Mouse (Mus musculus): Measurements from ENCODE around the gene Hist1h4d. TPM values are rescaled to one million over a fixed set of nuclear protein-coding genes. Genes with fewer than 3 reads are reported as not detected.
"Not testable (repeated sequence)": the region's sequence is repeated elsewhere in the genome, so short reads cannot be mapped to it uniquely, and the experiment has no call there.

The Hist1h4d gene
- total RNA-seq, 2 experiments from 2014 or later: 88.4 to 95.8 TPM

DNA sequence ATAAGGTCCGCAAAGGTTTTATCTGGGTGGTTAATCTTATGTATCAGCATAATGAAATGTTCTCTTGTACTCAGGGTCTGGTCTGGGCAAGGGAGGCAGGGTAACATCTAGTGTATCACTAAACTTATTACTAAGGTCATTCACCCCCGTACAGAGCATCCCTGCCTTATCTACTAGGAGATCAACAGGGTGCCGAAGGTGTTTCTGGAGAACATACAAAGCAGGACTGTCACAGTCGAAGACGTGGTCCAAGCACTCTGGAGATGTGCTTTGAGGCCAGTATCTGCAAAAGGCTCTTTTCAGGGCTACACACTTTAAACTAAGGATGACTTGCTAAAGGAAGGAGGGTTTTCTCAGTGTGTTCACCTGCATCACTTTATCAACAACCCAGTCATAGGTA is 34.7 kb upstream of the Hist1h4d start:
- intact Hi-C loops (cut with DNase I; ENCODE audit: low total_unique reads): no loop called here
- no peak for DNase-seq

DNA sequence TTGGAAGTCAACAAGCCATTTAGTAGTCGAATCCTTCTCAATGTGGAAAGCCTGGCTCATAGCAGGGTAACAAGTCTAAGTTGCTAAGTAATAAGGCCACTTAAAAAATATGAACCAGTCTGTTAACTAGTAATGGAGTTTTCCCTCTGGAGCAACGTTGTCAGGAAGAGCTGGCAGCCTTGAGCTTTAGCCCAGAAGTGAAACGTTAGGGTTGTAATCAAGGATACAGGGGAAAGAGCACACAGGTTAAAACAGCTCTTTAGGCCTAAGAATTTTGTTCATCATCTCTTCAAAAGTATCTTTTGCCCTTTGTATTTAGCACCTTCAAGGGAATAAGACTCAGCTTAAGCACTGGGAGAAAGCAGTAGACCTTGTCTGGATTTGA is 30.6 kb upstream of the Hist1h4d start:
- intact Hi-C loops (cut with DNase I; ENCODE audit: low total_unique reads): no loop called here
- DNase-seq: no peak

DNA sequence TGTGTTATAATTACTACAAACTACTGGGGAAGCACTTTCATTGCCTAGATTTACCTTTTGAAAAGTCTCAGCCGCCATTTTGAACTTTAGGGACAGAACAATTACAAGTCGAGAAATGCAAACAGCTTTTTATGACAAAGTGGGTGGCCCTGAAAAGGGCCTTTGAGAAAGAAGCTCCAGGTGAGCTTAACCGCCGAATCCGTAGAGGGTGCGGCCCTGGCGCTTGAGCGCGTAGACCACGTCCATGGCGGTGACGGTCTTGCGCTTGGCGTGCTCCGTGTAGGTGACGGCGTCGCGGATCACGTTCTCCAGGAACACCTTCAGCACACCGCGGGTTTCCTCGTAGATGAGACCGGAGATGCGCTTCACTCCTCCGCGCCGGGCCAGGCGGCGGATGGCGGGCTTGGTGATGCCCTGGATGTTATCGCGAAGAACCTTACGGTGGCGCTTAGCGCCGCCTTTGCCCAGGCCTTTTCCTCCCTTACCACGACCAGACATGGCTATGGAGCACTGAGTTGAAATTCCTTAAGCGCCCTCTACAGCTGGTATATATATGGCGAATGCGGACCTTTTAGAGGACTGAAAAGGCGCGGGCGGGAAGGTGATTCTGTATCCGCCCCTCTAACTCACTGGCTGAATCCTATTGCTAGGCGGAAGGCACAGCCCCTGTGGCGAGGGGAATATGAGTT is 30.1 kb upstream of the Hist1h4d start, which contains the start of gene Hist1h4f:
TSS of gene Hist1h4f (minus strand) at position 503 of the 689 bp plus-strand sequence.
- intact Hi-C loops (cut with DNase I; ENCODE audit: low total_unique reads): not testable (repeated sequence)
- peak; percentile 63 for DNase-seq

DNA sequence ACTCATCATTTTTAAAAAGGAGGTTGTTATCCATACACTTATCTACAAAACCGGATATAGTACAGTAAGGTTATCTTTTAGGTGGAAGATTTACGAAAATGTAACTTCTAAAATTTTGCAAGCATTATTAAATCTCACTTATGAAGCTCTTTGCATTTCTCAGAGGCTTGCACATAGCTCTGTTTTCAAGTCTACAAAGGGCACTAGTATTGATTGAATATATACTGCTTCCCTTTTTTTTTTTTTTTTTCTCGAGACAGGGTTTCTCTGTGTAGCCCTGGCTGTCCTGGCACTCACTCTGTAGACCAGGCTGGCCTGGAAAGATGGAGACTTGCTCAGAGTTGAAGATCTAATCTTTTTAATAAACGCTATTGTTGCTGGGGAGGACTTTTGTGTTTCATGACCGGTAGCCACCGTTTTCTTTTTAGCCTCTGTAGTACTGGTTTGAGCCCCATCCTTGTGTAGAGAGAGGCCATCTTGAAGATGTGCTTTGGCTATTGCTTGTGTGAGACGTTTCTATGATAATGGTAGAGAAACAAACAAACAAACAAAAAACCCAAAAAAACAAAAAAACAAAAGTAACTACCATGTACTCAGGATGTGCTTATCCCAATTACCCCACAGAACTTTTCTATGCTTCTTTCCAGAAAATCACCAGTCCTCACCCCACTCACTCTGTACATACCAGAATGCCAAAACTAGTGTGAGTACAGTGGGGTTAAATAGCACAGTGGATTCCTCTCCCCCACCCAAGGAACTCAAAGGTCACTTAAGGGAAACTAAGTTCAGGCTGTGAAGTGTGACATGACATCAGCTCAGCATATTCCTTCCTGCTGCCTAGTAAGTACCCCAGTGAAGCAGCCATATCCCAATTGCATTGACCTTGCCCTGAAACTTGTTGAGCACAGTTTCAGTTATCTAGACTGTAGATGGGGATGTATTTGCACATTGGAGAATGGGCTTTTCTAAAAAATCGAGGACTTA is 29.2 kb upstream of the Hist1h4d start:
- intact Hi-C loops (cut with DNase I; ENCODE audit: low total_unique reads): no loop called here

DNA sequence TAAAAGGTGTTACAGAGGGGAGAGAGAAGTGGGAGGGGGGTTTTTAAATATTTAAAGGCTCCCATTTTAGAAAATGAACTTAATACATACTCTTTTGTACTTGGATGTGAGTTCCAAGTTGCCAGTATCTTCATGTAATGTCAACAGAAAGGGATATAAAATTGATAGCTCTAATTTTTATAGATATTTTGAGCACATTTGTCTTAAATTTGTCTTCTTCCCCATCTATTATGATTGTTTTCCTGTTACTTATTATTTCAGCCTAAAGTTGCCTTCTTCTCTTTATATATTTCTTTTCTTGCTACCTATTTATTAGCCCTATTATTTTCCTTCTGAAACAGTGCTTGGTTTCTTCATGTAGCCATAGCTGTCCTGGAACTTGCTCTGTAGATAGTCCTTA is 28.4 kb upstream of the Hist1h4d start, which contains the start of gene Hist1h1d:
TSS of gene Hist1h1d (plus strand) at position 301 of the 400 bp plus-strand sequence.
- intact Hi-C loops (cut with DNase I; ENCODE audit: low total_unique reads): no loop called here
- DNase-seq: no peak

More for the DNA sequence above, 29.2 kb upstream of the Hist1h4d start:
- no peak for DNase-seq

DNA sequence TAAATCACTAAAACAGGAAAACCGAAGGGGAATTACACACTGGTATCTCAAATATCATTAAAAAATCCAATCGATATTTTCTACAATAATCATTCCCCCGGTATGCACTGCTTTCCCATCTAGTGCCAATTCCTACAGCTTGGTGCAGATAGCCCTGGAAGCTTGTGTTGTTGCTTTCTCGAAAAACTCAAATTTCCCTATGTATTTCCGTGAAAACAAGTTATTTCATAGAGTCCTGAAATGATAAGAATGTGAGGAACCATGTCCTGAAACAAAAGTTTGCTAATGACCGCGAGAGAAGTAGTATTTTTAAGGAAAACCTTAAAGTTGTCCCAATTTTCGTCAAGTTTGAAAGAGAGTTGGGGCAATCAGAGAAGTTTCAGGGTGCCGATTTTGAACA is 27.0 kb upstream of the Hist1h4d start:
- intact Hi-C loops (cut with DNase I; ENCODE audit: low total_unique reads): no loop called here
- DNase-seq: no peak

DNA sequence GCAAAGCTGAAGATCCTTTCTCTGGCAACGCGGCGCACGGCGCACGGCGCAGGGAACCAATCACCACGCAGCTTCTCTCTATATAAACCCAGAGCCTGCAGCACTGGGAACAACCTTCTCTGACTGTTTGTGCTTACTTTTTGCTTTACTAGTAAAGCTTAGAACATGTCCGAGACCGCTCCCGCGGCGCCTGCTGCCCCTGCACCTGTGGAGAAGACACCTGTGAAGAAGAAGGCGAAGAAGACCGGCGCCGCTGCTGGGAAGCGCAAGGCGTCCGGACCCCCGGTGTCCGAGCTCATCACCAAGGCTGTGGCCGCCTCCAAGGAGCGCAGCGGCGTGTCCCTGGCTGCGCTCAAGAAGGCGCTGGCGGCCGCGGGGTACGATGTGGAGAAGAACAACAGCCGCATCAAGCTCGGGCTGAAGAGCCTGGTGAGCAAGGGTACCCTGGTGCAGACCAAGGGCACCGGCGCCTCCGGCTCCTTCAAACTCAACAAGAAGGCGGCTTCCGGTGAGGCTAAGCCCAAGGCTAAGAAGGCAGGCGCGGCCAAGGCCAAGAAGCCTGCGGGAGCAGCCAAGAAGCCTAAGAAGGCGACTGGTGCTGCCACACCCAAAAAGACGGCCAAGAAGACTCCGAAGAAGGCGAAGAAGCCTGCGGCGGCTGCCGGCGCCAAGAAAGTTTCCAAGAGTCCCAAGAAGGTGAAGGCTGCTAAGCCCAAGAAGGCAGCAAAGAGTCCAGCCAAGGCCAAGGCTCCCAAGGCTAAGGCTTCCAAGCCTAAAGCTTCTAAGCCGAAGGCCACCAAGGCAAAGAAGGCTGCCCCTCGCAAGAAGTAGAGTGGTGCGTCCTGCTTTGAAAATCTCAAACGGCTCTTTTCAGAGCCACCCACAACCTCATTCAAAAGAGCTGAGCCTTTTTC is 26.2 kb upstream of the Hist1h4d start:
- intact Hi-C loops (cut with DNase I; ENCODE audit: low total_unique reads): no loop called here
- peak; percentile 56 for DNase-seq

DNA sequence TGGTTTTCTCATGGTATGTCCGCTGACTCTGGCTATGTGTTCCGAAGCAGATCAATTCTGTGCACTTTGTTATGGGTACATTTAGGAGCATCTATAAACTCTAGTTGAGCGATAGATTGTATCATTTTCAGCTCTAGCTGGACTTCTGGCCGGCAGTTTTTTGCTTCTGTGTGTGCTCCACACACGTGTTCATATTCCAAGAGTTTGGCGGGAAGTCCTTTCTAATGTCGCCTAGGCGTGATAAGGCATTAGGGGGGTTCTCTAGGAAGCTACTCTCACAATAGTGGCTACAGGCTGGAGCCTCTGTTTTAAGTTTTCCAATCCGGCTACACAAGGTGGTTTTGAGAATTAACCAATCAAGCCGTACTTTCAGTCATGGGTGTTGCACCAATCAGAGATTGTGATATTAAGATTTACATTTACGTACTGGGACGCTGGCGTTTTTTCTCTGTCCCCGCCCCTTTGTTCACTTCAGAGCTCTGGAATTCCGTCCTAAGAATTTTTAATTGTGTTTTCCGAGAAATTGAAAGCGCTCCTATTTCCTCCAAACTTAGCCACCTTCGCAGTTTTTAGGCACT is 25.5 kb upstream of the Hist1h4d start:
- DNase-seq: peak; percentile 32
- intact Hi-C loops (cut with DNase I; ENCODE audit: low total_unique reads): no loop called here

DNA sequence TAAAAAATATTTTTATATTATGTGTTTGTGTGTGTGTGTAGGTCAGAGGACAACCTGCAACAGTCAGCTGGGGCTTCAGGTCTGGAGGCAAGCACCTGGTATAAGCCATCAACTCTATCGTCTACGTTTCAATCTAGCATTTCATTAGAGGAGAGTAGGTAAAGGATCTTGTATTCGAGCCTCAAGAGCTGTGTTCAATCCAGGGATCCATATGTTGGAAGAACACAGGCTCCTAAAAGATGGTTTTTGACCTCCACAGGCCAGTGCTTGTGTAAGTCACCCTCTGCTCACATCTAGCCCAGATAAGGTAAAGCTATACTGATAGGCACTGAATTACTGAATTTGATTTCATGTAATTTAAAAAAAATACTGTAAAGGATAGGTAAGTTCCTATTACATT is 24.5 kb upstream of the Hist1h4d start:
- intact Hi-C loops (cut with DNase I; ENCODE audit: low total_unique reads): no loop called here
- no peak for DNase-seq

DNA sequence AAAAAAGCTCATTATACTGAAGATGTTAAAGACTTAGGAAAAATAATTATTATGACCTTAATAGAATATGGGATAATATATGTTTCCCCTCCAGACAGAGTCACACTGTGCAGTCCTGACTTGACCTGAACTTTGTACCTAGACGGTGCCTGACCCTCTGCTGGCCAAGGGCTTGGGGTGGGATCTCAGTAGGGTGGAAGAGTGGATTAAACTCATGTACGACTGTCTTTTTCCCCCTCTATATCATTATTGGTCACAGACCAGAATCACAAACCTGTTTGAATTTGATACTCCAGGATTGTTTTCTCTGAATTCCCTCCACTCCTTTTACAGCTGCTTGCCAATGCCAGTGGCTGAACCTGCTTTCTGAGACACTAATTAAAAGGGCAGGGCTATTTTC is 20.7 kb upstream of the Hist1h4d start:
- intact Hi-C loops (cut with DNase I; ENCODE audit: low total_unique reads); DNase-seq: not testable (repeated sequence)

DNA sequence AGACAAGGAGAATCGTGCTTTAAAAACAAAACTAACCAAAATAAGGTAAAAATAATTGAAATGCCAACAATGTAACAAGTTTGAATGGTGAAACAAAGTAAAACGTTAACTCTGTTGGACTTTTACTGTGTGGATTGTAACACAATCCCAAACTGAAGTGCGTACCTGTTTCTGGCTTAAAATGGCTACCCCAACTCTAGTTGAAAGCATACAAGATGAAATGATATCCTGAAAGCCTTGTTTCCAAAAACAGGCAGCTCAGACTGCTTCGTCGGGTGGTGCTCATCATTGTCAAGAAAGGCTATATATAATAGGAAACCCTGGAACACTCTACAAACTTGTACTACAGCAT is 19.9 kb upstream of the Hist1h4d start:
- DNase-seq; intact Hi-C loops (cut with DNase I; ENCODE audit: low total_unique reads): not testable (repeated sequence)

DNA sequence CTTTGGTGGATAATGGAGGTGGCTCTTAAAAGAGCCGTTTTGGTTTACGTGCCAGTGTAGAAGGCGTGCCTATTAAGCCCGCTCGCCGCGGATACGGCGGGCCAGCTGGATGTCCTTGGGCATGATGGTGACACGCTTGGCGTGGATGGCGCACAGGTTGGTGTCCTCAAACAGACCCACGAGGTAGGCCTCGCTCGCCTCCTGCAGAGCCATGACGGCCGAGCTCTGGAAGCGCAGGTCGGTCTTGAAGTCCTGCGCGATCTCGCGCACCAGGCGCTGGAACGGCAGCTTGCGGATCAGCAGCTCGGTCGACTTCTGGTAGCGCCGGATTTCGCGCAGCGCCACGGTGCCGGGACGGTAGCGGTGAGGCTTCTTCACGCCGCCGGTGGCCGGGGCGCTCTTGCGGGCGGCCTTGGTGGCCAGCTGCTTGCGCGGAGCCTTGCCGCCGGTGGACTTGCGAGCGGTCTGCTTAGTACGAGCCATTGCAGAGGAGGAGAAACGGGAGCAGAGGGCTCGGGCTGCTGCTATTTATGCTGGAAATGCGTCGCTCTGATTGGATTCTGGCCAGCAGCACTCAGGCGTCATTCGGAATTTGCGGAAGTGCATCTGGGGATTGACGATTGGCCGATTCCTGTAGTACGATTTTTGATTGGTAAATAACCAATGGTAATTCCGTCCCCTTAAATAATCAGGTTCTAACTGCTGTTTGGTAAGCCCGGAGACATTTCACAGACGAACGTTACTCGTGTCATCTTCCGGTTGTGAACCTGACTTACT is 19.3 kb upstream of the Hist1h4d start, which contains the start of gene Hist1h3e:
TSS of gene Hist1h3e (minus strand) at position 487 of the 777 bp plus-strand sequence.
- intact Hi-C loops (cut with DNase I; ENCODE audit: low total_unique reads): not testable (repeated sequence)
- peak; percentile 90 for DNase-seq

DNA sequence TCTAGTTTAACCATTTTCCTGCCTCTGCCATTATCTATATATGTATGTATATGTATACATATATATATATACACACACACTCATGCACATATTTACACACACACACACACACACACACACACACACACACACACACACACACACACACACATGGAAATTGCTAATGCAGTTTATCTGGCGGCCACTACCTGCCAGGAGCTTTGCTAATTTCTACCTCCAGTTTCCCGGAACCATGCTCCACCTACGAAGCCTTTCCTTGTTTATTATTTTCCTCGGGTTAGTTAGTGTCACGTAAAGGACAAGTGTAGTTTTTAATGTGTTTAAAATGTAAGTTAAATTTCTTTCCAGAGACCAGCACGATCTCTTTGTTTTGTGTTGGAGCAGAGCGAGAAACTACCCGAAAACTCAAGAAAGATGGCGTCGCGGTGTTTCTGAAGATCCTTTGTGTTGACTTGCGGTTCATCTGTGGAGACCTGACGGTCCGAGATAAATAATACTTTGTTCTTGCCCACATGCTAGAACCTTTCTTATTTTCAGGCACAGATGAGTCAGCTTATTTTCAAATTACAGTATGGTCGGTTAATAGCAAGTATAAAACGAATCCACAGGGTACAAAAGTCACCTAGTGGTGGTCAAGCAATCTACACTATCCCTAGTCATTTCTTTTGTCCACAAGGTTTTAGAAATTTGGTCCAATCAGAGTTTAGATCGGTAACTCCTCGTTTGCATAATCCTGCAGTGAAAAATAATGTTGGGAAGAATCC is 18.5 kb upstream of the Hist1h4d start:
- peak; percentile 14 for DNase-seq
- intact Hi-C loops (cut with DNase I; ENCODE audit: low total_unique reads): no loop called here

DNA sequence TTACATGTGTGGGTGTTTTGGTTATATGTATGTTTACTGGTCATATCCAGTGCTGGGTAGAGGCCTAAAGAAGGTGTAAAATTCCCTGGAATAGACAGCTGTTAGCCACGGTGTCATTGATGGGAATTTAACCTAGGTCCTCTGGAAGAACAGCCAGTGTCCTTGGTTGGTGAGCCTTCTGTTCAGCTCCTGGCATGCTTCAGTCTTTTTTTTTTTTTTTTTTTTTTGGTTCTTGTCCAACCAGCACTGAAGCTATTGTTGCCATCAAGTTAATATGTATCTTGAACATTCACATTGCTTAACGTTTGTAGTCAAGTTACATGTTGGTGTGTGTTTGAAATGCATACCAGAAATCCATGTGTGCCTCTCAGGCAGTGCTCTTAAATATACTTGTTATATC is 16.9 kb upstream of the Hist1h4d start:
- DNase-seq: no peak
- intact Hi-C loops (cut with DNase I; ENCODE audit: low total_unique reads): no loop called here

DNA sequence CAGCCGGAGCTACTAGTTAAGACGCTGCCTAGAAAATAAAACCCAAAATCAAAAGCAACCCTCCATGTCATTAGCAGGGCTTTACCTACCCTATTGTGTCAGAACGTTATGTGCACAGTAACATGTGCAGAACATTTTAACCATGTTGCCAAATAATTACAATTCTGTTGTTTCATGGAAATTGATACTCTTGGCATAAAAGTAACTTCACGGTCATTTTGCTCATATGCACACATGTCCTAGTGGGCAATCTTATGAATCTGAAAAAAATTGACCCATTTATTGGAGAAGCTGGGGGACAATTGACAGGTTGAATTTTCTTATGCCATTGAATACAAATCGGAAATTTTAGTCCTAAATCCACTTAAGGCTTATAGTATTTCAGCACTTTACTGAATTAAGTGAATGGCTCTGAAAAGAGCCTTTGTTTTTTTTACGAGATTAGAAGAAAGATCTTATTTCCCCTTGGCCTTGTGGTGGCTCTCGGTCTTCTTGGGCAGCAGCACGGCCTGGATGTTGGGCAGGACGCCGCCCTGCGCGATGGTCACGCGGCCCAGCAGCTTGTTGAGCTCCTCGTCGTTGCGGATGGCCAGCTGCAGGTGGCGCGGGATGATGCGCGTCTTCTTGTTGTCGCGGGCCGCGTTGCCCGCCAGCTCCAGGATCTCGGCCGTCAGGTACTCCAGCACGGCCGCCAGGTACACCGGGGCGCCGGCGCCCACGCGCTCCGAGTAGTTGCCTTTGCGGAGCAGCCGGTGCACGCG is 11.0 kb upstream of the Hist1h4d start:
- DNase-seq; intact Hi-C loops (cut with DNase I; ENCODE audit: low total_unique reads): not testable (repeated sequence)

DNA sequence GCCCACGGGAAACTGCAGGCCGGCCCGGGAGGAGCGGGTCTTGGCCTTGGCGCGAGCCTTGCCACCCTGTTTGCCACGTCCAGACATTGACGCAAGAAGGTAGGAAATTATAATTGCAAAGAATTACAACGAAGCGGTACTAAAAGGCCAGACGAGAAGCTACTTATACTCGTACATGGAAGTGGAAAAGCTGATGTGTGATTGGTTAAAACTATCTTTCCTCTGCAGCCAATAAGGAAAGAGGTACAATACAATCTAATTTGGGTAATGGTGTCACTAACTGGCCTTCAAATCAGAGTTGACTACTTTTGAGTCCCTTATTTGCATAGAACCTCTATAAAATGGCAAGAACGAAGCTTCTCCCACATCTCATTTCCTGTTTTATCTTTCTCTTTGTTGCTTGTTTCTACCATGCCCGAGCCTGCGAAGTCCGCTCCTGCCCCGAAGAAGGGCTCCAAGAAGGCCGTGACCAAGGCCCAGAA is 10.3 kb upstream of the Hist1h4d start, which contains the start of the genes Hist1h2ae and Hist1h2bg:
TSS of gene Hist1h2ae (minus strand) at position 199 of the 482 bp plus-strand sequence.
TSS of gene Hist1h2bg (plus strand) at position 375 of the 482 bp plus-strand sequence.
- DNase-seq: peak; percentile 15
- intact Hi-C loops (cut with DNase I; ENCODE audit: low total_unique reads): no loop called here

Measured in gastrocnemius, postnatal 14 days (tissue).